Mouse (Mus musculus) spleen, adult 2 months (tissue): ENCODE measurements around the gene Aff4. TPM values are rescaled to one million over a fixed set of nuclear protein-coding genes. Genes with fewer than 3 reads are reported as not detected.
"Not testable (repeated sequence)": the region's sequence is repeated elsewhere in the genome, so short reads cannot be mapped to it uniquely, and the experiment has no call there.

ENCODE experiments used
- DNase-seq, 2 experiments: peaks; one replicate each; pipeline versions ENCODE4 v3.0.0 to v3.0.0-alpha.2; 2012 to 2021; ENCODE audit warnings: low spot score in 2 of 2, low read depth in 1 of 2
- H3K27ac ChIP-seq: fragments of 200-500 bp; 2 replicates; pipeline ENCODE4 v1.5.1; 2012; ENCODE audit warnings: low read length, inconsistent platforms; ENCODE audit not compliant: insufficient read depth
- H3K27me3 ChIP-seq: fragments of 200-500 bp; 2 replicates; pipeline ENCODE4 v1.6.1; 2012; ENCODE audit warnings: mild to moderate bottlenecking, moderate library complexity, low read length, inconsistent platforms; ENCODE audit not compliant: control insufficient read depth, insufficient read depth
- H3K36me3 ChIP-seq: fragments of 200-500 bp; 2 replicates; pipeline ENCODE4 v1.6.1; 2012; ENCODE audit warnings: mild to moderate bottlenecking, low read length, inconsistent platforms; ENCODE audit not compliant: control insufficient read depth, insufficient read depth
- H3K4me1 ChIP-seq: fragments of 200-500 bp; 2 replicates; pipeline ENCODE4 v1.6.1; 2011; ENCODE audit warnings: inconsistent platforms; ENCODE audit not compliant: control insufficient read depth, insufficient read depth, insufficient read length
- H3K4me3 ChIP-seq: fragments of 200-500 bp; 2 replicates; pipeline ENCODE4 v1.5.1; 2011; ENCODE audit warnings: mild to moderate bottlenecking, inconsistent platforms; ENCODE audit not compliant: insufficient read depth, insufficient read length; ENCODE audit errors: extremely low read depth
- CTCF ChIP-seq: fragments of 200-500 bp; IDR thresholded peaks from 2 replicates; pipeline ENCODE4 v1.5.1; 2011; ENCODE audit warnings: mild to moderate bottlenecking, inconsistent platforms; ENCODE audit not compliant: insufficient read depth, insufficient read length, insufficient replicate concordance; ENCODE audit errors: extremely low read depth
- POLR2A ChIP-seq: fragments of 200-500 bp; IDR thresholded peaks from 2 replicates; pipeline ENCODE4 v1.6.1; 2011; ENCODE audit warnings: low read depth, low read length, inconsistent platforms
- WGBS: fragments of 180-500 bp; shearing (Covaris S2); methylation state at CpG from one replicate; pipeline ENCODE4 v1.1.7; 2018; 5-methylcytosine and 5-hydroxymethylcytosine counted together
- polyA plus RNA-seq: library from polyadenylated mRNA; depleted of rRNA; stranded (reverse); fragments of >200 nt; gene quantifications from 2 replicates; pipeline ENCODE4 v1.2.3, GENCODE M21; 2012

Aff4 gene
- polyA plus RNA-seq, 1 experiment = 8.9 TPM

- no peak for TF ChIP-seq CTCF
- DNase-seq = no peak
- Histone ChIP-seq H3K4me1 (no peaks in the 10 kb centered on the region), H3K36me3 (peaks cover 29% of the 10 kb centered on the region), H3K4me3 (no peak overlapping the region), H3K27ac (no peak overlapping the region), H3K27me3 (no peaks in the 10 kb centered on the region)
Measured at GRCm38 (mm10) chr11:53418048-53418447, 67.4 kb downstream of the Aff4 start.

- 87% methylated on average over 4 of the region's 4 CpGs for WGBS
- Histone ChIP-seq H3K27ac (no peak within 1 kb of the TSS), H3K27me3 (no peaks in the 10 kb centered on the region), H3K4me3 (no peak within 1 kb of the TSS), H3K4me1 (no peaks in the 10 kb centered on the region), H3K36me3 (peaks cover 4% of the 10 kb centered on the region)
- DNase-seq = no peak
- TF ChIP-seq POLR2A (no peak), CTCF (no peak)
Measured at GRCm38 (mm10) chr11:53423036-53423435, 72.4 kb downstream of the Aff4 start, which contains the start of gene Leap2. Gene Leap2, minus strand, starts transcription at chr11:53423170.

GRCm38 (mm10) chr11:53424826-53425225 is 74.2 kb downstream of the Aff4 start:
- TF ChIP-seq CTCF (no peak), POLR2A (no peak)
- Histone ChIP-seq H3K27me3 (no peaks in the 10 kb centered on the region), H3K4me1 (peaks cover 3% of the 10 kb centered on the region; the same call in 1 of the 2 replicates), H3K36me3 (peaks cover 3% of the 10 kb centered on the region; the same call in 1 of the 2 replicates), H3K27ac (no peak overlapping the region), H3K4me3 (no peak overlapping the region)
- 83% methylated on average over 2 of the region's 2 CpGs for WGBS
- DNase-seq = no peak

- Histone ChIP-seq H3K36me3 (peaks cover 3% of the 10 kb centered on the region; the same call in 1 of the 2 replicates), H3K4me3 (no peak overlapping the region), H3K4me1 (peaks cover 3% of the 10 kb centered on the region; the same call in 1 of the 2 replicates), H3K27ac (no peak overlapping the region), H3K27me3 (no peaks in the 10 kb centered on the region)
- TF ChIP-seq CTCF = no peak
- no peak for TF ChIP-seq POLR2A
- DNase-seq = no peak
- WGBS = 77% methylated on average over 3 of the region's 3 CpGs
Measured at GRCm38 (mm10) chr11:53425251-53425650, 74.6 kb downstream of the Aff4 start.

- no peak overlapping the region for H3K27ac ChIP-seq
Measured at GRCm38 (mm10) chr11:53425711-53426255, 75.2 kb downstream of the Aff4 start.

GRCm38 (mm10) chr11:53426914-53427313 is 76.3 kb downstream of the Aff4 start:
- not testable (repeated sequence) for H3K4me3 ChIP-seq, DNase-seq, H3K27me3 ChIP-seq, H3K27ac ChIP-seq, H3K4me1 ChIP-seq, H3K36me3 ChIP-seq
- WGBS = 93% methylated on average over 3 of the region's 3 CpGs

More at GRCm38 (mm10) chr11:53425711-53426255, 75.2 kb downstream of the Aff4 start:
- 90% methylated on average over 6 of the region's 6 CpGs for WGBS
- Histone ChIP-seq H3K36me3 (peaks cover 3% of the 10 kb centered on the region; the same call in 1 of the 2 replicates), H3K27me3 (no peaks in the 10 kb centered on the region), H3K4me1 (peaks cover 3% of the 10 kb centered on the region; the same call in 1 of the 2 replicates), H3K4me3 (no peak overlapping the region)
- TF ChIP-seq CTCF (no peak), POLR2A (no peak)
- DNase-seq = no peak

- H3K27ac ChIP-seq = no peak overlapping the region
- H3K4me1 ChIP-seq = peaks cover 6% of the 10 kb centered on the region; the same call in 1 of the 2 replicates
- DNase-seq = no peak
- TF ChIP-seq POLR2A = no peak
- no peak for TF ChIP-seq CTCF
- H3K4me3 ChIP-seq = no peak overlapping the region
- 89% methylated on average over 3 of the region's 3 CpGs for WGBS
- peaks cover 3% of the 10 kb centered on the region; the same call in 1 of the 2 replicates for H3K36me3 ChIP-seq
- H3K27me3 ChIP-seq = no peaks in the 10 kb centered on the region
Measured at GRCm38 (mm10) chr11:53427993-53428715, 77.5 kb downstream of the Aff4 start.
